Mouse (Mus musculus) ES-Bruce4 (cell line): ENCODE results near the gene Taf8. TPM values are rescaled to one million over a fixed set of nuclear protein-coding genes. Genes with fewer than 3 reads are reported as not detected.

Source experiments
- H3K27ac ChIP-seq: 2 replicates; pipeline ENCODE4 v1.5.1; 2012; ENCODE audit warnings: low read length, inconsistent platforms; ENCODE audit not compliant: insufficient read depth
- H3K27me3 ChIP-seq: 2 replicates; pipeline ENCODE4 v1.6.1; 2012; ENCODE audit warnings: mild to moderate bottlenecking, low read length, inconsistent platforms; ENCODE audit not compliant: control insufficient read depth, poor library complexity, insufficient read depth, severe bottlenecking
- H3K36me3 ChIP-seq: 2 replicates; pipeline ENCODE4 v1.6.1; 2012; ENCODE audit warnings: inconsistent platforms, mild to moderate bottlenecking, low read length, moderate library complexity; ENCODE audit not compliant: control insufficient read depth, poor library complexity, insufficient read depth, severe bottlenecking
- H3K4me1 ChIP-seq: one replicate; pipeline ENCODE4 v1.8.1; 2011; ENCODE audit warnings: low read length; ENCODE audit not compliant: control insufficient read depth, insufficient read depth
- H3K4me3 ChIP-seq: 2 replicates; pipeline ENCODE4 v1.5.1; 2011; ENCODE audit warnings: low read depth, mild to moderate bottlenecking, low read length
- H3K9ac ChIP-seq: 2 replicates; pipeline ENCODE4 v1.6.1; 2012; ENCODE audit warnings: low read depth, mild to moderate bottlenecking, inconsistent platforms; ENCODE audit not compliant: poor library complexity, severe bottlenecking
- H3K9me3 ChIP-seq: replicated peaks from 2 replicates; pipeline ENCODE4 v1.6.1; 2012; ENCODE audit warnings: mild to moderate bottlenecking, low read length, inconsistent platforms; ENCODE audit not compliant: control insufficient read depth, poor library complexity, insufficient read depth, severe bottlenecking
- CTCF ChIP-seq: IDR thresholded peaks from one replicate; pipeline ENCODE4 v1.8.1; 2011; ENCODE audit warnings: low read depth, low read length
- EP300 ChIP-seq: IDR thresholded peaks from 2 replicates; pipeline ENCODE4 v1.6.1; 2011; ENCODE audit warnings: low read depth, low read length; ENCODE audit not compliant: insufficient read depth
- POLR2A ChIP-seq: IDR thresholded peaks from one replicate; pipeline ENCODE4 v1.8.1; 2011; ENCODE audit warnings: low read length; ENCODE audit not compliant: insufficient read depth
- polyA plus RNA-seq: library from polyadenylated mRNA; stranded (reverse); fragments of >200 nt; gene quantifications from 2 replicates; pipeline ENCODE4 v1.2.4, GENCODE M21; 2011; ENCODE audit warnings: low read depth; ENCODE audit not compliant: missing spikeins, insufficient read depth, insufficient read length

The Taf8 gene
- polyA plus RNA-seq, 1 experiment: 46.6 TPM

GRCm38 (mm10) chr17:47446561-47446960 lies 55.5 kb downstream of the Taf8 start:
- Histone ChIP-seq H3K4me1 (peaks cover 20% of the 10 kb centered on the region), H3K27me3 (no peaks in the 10 kb centered on the region), H3K27ac (no peak overlapping the region), H3K9me3 (no peaks in the 10 kb centered on the region), H3K36me3 (no peaks in the 10 kb centered on the region), H3K9ac (no peak overlapping the region), H3K4me3 (no peak overlapping the region)
- TF ChIP-seq POLR2A (no peak), CTCF (no peak), EP300 (no peak)

- H3K9ac ChIP-seq: no peak overlapping the region
- H3K27ac ChIP-seq: no peak overlapping the region
- H3K9me3 ChIP-seq: no peaks in the 10 kb centered on the region
- H3K36me3 ChIP-seq: no peaks in the 10 kb centered on the region
- no peak overlapping the region for H3K4me3 ChIP-seq
- peaks cover 18% of the 10 kb centered on the region for H3K4me1 ChIP-seq
- no peaks in the 10 kb centered on the region for H3K27me3 ChIP-seq
- TF ChIP-seq EP300 (no peak), CTCF (no peak), POLR2A (no peak)
These were observed 56.1 kb downstream of the Taf8 start for GRCm38 (mm10) chr17:47446025-47446424.

GRCm38 (mm10) chr17:47445518-47445917 lies 56.6 kb downstream of the Taf8 start:
- H3K27ac ChIP-seq: no peak overlapping the region
- H3K9ac ChIP-seq: no peak overlapping the region
- H3K9me3 ChIP-seq: no peaks in the 10 kb centered on the region
- H3K36me3 ChIP-seq: no peaks in the 10 kb centered on the region
- no peaks in the 10 kb centered on the region for H3K27me3 ChIP-seq
- peaks cover 21% of the 10 kb centered on the region for H3K4me1 ChIP-seq
- H3K4me3 ChIP-seq: no peak overlapping the region
- TF ChIP-seq POLR2A (no peak), EP300 (no peak), CTCF (no peak)

- no peak overlapping the region for H3K27ac ChIP-seq
- no peak for TF ChIP-seq POLR2A
- TF ChIP-seq EP300: no peak
- TF ChIP-seq CTCF: no peak
- no peak overlapping the region for H3K9ac ChIP-seq
- no peaks in the 10 kb centered on the region for H3K9me3 ChIP-seq
- no peaks in the 10 kb centered on the region for H3K36me3 ChIP-seq
- no peak overlapping the region for H3K4me3 ChIP-seq
- H3K27me3 ChIP-seq: no peaks in the 10 kb centered on the region
- peaks cover 17% of the 10 kb centered on the region for H3K4me1 ChIP-seq
These were observed 58.0 kb downstream of the Taf8 start for GRCm38 (mm10) chr17:47444113-47444512.

- no peak for TF ChIP-seq EP300
- no peak for TF ChIP-seq POLR2A
- TF ChIP-seq CTCF: no peak
- Histone ChIP-seq H3K27me3 (no peaks in the 10 kb centered on the region), H3K9me3 (no peaks in the 10 kb centered on the region), H3K36me3 (no peaks in the 10 kb centered on the region), H3K4me3 (no peak overlapping the region), H3K9ac (no peak overlapping the region), H3K27ac (no peak overlapping the region), H3K4me1 (peaks cover 13% of the 10 kb centered on the region)
These were observed 59.8 kb downstream of the Taf8 start for GRCm38 (mm10) chr17:47442271-47442670.

GRCm38 (mm10) chr17:47441296-47442051 lies 60.6 kb downstream of the Taf8 start:
- Histone ChIP-seq H3K27me3 (no peaks in the 10 kb centered on the region), H3K27ac (no peak overlapping the region)

More at GRCm38 (mm10) chr17:47441296-47442051, 60.6 kb downstream of the Taf8 start:
- no peaks in the 10 kb centered on the region for H3K36me3 ChIP-seq
- H3K4me1 ChIP-seq: peaks cover 13% of the 10 kb centered on the region
- H3K9ac ChIP-seq: no peak overlapping the region
- H3K4me3 ChIP-seq: no peak overlapping the region
- no peaks in the 10 kb centered on the region for H3K9me3 ChIP-seq
- TF ChIP-seq CTCF: no peak
- no peak for TF ChIP-seq EP300
- TF ChIP-seq POLR2A: no peak
